In the genomic region with DNA sequence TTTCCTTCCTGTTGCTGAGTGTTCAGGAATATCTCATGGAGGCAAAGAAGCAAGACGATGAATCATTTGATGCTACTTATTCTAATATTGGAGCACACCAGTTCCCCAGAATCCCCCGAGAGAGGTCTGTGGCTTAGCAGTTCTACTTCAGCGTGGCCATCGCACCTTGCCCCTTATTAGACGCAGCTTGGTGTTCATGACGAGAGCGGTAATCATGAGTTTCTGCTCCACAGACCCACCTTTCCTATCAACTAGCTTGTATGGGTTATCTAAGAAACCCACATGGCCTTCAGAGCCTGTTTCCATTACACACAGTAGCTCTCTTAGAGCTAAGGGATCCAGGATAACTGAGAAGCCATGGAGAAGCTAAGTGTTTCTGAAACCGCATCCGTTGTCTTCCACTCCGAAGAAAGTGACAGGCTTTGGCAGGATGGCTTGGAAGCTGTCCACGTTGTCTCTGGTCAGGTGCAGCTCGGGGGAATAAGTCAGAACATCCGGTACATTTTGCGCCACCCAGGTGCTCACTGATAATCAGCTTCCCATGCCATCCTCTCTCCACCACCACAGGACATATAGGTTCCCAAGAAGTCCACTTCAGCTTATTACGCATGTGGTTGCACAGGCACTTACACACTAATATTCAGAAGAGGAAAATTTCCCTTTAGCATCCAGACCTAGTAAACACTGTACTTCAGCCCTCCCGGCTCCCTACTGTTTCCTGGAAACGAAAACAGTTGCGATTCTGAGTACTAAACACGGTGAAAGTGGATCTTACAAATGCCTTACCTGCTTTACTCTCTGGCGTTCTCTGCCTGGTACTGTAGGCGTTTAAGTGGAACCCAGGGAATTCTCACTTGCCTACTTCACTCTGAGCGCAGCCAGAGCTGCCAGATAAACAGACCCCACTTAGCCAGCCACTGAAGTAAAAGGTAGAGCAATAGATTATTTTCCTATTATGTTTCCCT, we compare ENCODE assay signal across 10 mouse cellular contexts. TPM values are rescaled to one million over a fixed set of nuclear protein-coding genes. Genes with fewer than 3 reads are reported as not detected.
DNase-seq lines count a peak whose midpoint lies in the region; ATAC-seq and TF ChIP-seq lines count a peak whose summit lies in the region.
"Had no signal": no experiment of that assay in that cellular context is flagged by ENCODE, and none has a peak within 500 bp of the region (broad histone marks: within the 10 kb centered on the region; RNA-seq: fewer than 3 reads in every experiment).

No protein-coding gene starts in this region.

- no peaks in the 10 kb centered on the region for H3K27me3 ChIP-seq in lung, embryonic 14.5 days (ENCODE audit: insufficient read depth, low read length)
- H3K27me3 ChIP-seq in cerebellum, adult 2 months (ENCODE audit: control insufficient read depth, insufficient read depth, low read length) = no peaks in the 10 kb centered on the region
- H3K27me3 ChIP-seq in forebrain, embryonic 14.5 days (replicated peaks; ENCODE audit: control insufficient read depth, insufficient read depth, low read length) = no peaks in the 10 kb centered on the region

- H3K4me3 ChIP-seq in lung, embryonic 14.5 days (ENCODE audit: low read depth, low read length) = no peak overlapping the region
- peak overlapping the region; percentile 24 for H3K4me3 ChIP-seq in cerebellum, adult 2 months (replicated peaks; ENCODE audit: insufficient read depth, low read depth, low read length)
- H3K4me3 ChIP-seq in forebrain, embryonic 14.5 days (ENCODE audit: low read depth, low read length) = no peak overlapping the region

- H3K36me3 ChIP-seq in lung, embryonic 14.5 days (ENCODE audit: insufficient read depth) = no peaks in the 10 kb centered on the region
- no peaks in the 10 kb centered on the region for H3K36me3 ChIP-seq in forebrain, embryonic 14.5 days (ENCODE audit: control insufficient read depth, insufficient read depth, low read length)

- WGBS in lung, embryonic 14.5 days = 78% methylated on average over 22 of the region's 22 CpGs
- WGBS in cerebellum, adult 2 months = 42% methylated on average over 22 of the region's 22 CpGs
- WGBS in forebrain, embryonic 14.5 days = 89% methylated on average over 22 of the region's 22 CpGs

- H3K9ac ChIP-seq in lung, embryonic 14.5 days = no peak overlapping the region
- no peak overlapping the region for H3K9ac ChIP-seq in forebrain, embryonic 14.5 days (ENCODE audit: low read length)

- no peak for DNase-seq in lung, embryonic 14.5 days
- DNase-seq in lung, postnatal 36 days = no peak
- DNase-seq in cerebellum, adult 2 months = peak; percentile 47 to 60
- DNase-seq in liver = peak; percentile 78
- peak; percentile 61 to 77 for DNase-seq in spleen, postnatal 4 days (ENCODE audit: low spot score in 2 of 2)
- DNase-seq in forebrain, embryonic 14.5 days (ENCODE audit: low spot score) = no peak
- DNase-seq in gastrocnemius, postnatal 10 days = no peak
- no peak for DNase-seq in adrenal gland, postnatal 14 days
- DNase-seq: layer of hippocampus, adult 9-11 months; lung, adult 2 months had no signal

- no peaks in the 10 kb centered on the region for H3K4me1 ChIP-seq in lung, embryonic 14.5 days (ENCODE audit: insufficient read depth)
- H3K4me1 ChIP-seq in cerebellum, adult 2 months (ENCODE audit: control insufficient read depth, insufficient read depth, low read length) = peaks cover 5% of the 10 kb centered on the region; the same call in 1 of the 2 replicates
- H3K4me1 ChIP-seq in forebrain, embryonic 14.5 days (ENCODE audit: control insufficient read depth, insufficient read depth, low read length) = no peaks in the 10 kb centered on the region

- no peak for TF ChIP-seq CTCF in lung, embryonic 14.5 days (IDR thresholded peaks at IDR 0.05; ENCODE audit: low read depth)
- TF ChIP-seq CTCF in cerebellum, adult 2 months (IDR thresholded peaks at IDR 0.05; ENCODE audit: borderline replicate concordance, insufficient read depth, low read depth, low read length) = no peak

- no peak overlapping the region; the same call in 1 of the 2 replicates for H3K27ac ChIP-seq in lung, embryonic 14.5 days (ENCODE audit: low read depth)
- no peak overlapping the region for H3K27ac ChIP-seq in cerebellum, adult 2 months (ENCODE audit: insufficient read depth, low read length)
- H3K27ac ChIP-seq in forebrain, embryonic 14.5 days (ENCODE audit: low read depth, low read length) = no peak overlapping the region

- H3K9me3 ChIP-seq in lung, embryonic 14.5 days (ENCODE audit: low read depth, low read length) = no peaks in the 10 kb centered on the region
- no peaks in the 10 kb centered on the region for H3K9me3 ChIP-seq in forebrain, embryonic 14.5 days (replicated peaks; ENCODE audit: control insufficient read depth, low read length)

- ATAC-seq in lung, embryonic 14.5 days (ENCODE audit: insufficient read depth) = no peak; the same call in 1 of the 2 replicates
- ATAC-seq in forebrain, embryonic 14.5 days = no peak

- TF ChIP-seq POLR2A in cerebellum, adult 2 months (IDR thresholded peaks at IDR 0.05; ENCODE audit: borderline replicate concordance, insufficient read depth, low read length) = no peak

- H3K4me2 ChIP-seq in lung, embryonic 14.5 days = 0 out of 2 replicates have a peak overlapping the region, but pooled peaks have one; percentile 4
- H3K4me2 ChIP-seq in forebrain, embryonic 14.5 days (ENCODE audit: low read length) = no peak overlapping the region

RNA-seq across cellular contexts. Expression of gene Cd47, which starts 25.0 kb away (rescaled TPM):
- polyA plus RNA-seq in lung, embryonic 14.5 days (2014; fragmentation: Nextera tagmentation; extraction: Ambion mirVana) = 96.3 and 104 TPM in 2 replicates
- polyA plus RNA-seq in cerebellum, adult 2 months (2012; rRNA removed) = 123 and 133 TPM in 2 replicates
- 97.9 and 120 TPM in 2 replicates for polyA plus RNA-seq in forebrain, embryonic 14.5 days (2014; fragmentation: Nextera tagmentation; extraction: Ambion mirVana)
- 10 to 100 TPM; 41.9 to 49.2 TPM for total RNA-seq in gastrocnemius, postnatal 10 days (2021)
- total RNA-seq in adrenal gland, postnatal 14 days (2021) = 126 and 128 TPM in 2 replicates

Comparison
In these comparisons a context has a peak if more than half of its experiments do, and no peak if none do; other contexts are left out.
1. DNase-seq: peak in cerebellum, adult 2 months (2 of 2), liver (single experiment) and spleen, postnatal 4 days (2 of 2); none in lung, embryonic 14.5 days (single experiment), lung, postnatal 36 days (single experiment), forebrain, embryonic 14.5 days (single experiment), gastrocnemius, postnatal 10 days (single experiment) and adrenal gland, postnatal 14 days (single experiment).